Mouse (Mus musculus) forebrain, embryonic 13.5 days (tissue): Measurements from ENCODE around the gene Setd1a. TPM values are rescaled to one million over a fixed set of nuclear protein-coding genes. Genes with fewer than 3 reads are reported as not detected.
"Not testable (repeated sequence)": the region's sequence is repeated elsewhere in the genome, so short reads cannot be mapped to it uniquely, and the experiment has no call there.

Source experiments
- ATAC-seq: fragments of 200-750 bp; cut with Nextera tagmentation; 2 replicates; pipeline ENCODE4 v1.8.0; 2017
- H3K27ac ChIP-seq: fragments of 300-500 bp; sonication (generic); 2 replicates; pipeline ENCODE4 v1.5.1; 2015; ENCODE audit warnings: inconsistent platforms, mild to moderate bottlenecking, moderate library complexity
- H3K27me3 ChIP-seq: fragments of 300-500 bp; sonication (generic); 2 replicates; pipeline ENCODE4 v1.6.1; 2015; ENCODE audit warnings: mild to moderate bottlenecking, inconsistent platforms
- H3K36me3 ChIP-seq: fragments of 300-500 bp; sonication (generic); 2 replicates; pipeline ENCODE4 v1.6.1; 2015; ENCODE audit warnings: mild to moderate bottlenecking, inconsistent platforms; ENCODE audit not compliant: poor library complexity, severe bottlenecking
- H3K4me1 ChIP-seq: fragments of 300-500 bp; sonication (generic); 2 replicates; pipeline ENCODE4 v1.6.1; 2015; ENCODE audit warnings: inconsistent platforms
- H3K4me2 ChIP-seq: fragments of 300-500 bp; sonication (generic); 2 replicates; pipeline ENCODE4 v1.6.1; 2015; ENCODE audit warnings: inconsistent platforms, mild to moderate bottlenecking, moderate library complexity
- H3K4me3 ChIP-seq: fragments of 300-500 bp; sonication (generic); 2 replicates; pipeline ENCODE4 v1.5.1; 2015; ENCODE audit warnings: mild to moderate bottlenecking, inconsistent platforms
- H3K9ac ChIP-seq: fragments of 300-500 bp; sonication (generic); 2 replicates; pipeline ENCODE4 v1.6.1; 2015; ENCODE audit warnings: mild to moderate bottlenecking, inconsistent platforms
- H3K9me3 ChIP-seq: fragments of 300-500 bp; sonication (generic); replicated peaks from 2 replicates; pipeline ENCODE4 v1.6.1; 2016; ENCODE audit warnings: inconsistent platforms
- WGBS: fragments of 180-500 bp; shearing (Covaris S2); methylation state at CpG from one replicate; pipeline ENCODE4 v1.1.7; 2015; 5-methylcytosine and 5-hydroxymethylcytosine counted together
- polyA plus RNA-seq: library from polyadenylated mRNA; unstranded; fragments of >200 nt; fragmentation: Nextera tagmentation; extraction: Ambion mirVana; gene quantifications from 2 replicates; pipeline ENCODE4 v1.2.1, GENCODE M21; 2015

Setd1a gene
- 20.0 and 21.5 TPM in 2 replicates for polyA plus RNA-seq

DNA sequence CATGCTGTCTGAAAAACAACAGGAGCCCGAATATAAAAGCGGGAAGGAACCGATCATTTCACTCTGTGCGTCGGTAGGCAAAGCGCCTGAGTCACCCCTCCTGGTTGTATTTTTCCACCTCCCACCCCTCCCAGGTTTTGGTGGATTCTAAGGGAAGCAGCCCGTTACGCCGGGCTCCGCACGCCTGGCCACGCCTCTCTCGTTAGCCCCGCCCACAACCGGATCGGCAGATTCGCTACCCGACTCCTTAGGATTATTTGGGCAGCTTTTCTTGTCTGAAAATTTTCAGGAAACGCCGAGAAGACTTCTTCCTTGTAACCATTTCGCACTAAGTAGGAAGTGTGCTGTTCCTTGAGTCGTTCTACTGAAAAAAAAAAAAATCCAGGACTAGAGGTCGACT lies at the start of gene Setd1a:
TSS of gene Setd1a (plus strand) at position 245 of the 400 bp plus-strand sequence.
- H3K9me3 ChIP-seq: no peaks in the 10 kb centered on the region

DNA sequence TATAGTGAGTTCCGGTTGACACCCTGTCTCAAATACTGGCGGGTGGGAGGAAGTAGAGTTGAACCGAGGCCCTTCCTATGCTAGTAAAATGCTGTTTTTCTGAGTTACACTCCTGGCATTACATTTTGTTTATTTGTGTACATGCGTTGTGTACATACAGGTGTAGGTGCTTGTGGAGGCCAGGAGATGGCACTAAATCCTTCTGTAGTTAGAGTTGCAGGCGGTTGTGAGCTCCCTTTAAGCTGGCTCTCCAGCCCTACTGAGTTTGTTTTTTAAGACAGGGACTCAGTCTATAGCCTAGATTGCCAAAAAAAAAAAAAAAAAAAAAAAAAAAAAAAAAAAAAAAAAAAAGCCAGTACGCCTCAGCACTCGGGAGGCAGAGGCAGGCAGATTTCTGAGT lies 48.6 kb upstream of the Setd1a start:
- H3K4me2 ChIP-seq: no peak overlapping the region
- no peak overlapping the region for H3K9ac ChIP-seq
- no peaks in the 10 kb centered on the region for H3K36me3 ChIP-seq
- H3K27me3 ChIP-seq: no peaks in the 10 kb centered on the region
- H3K4me3 ChIP-seq: no peak overlapping the region
- H3K9me3 ChIP-seq: no peaks in the 10 kb centered on the region
- 89% methylated on average over 7 of the region's 7 CpGs for WGBS
- no peaks in the 10 kb centered on the region for H3K4me1 ChIP-seq
- no peak overlapping the region for H3K27ac ChIP-seq
- ATAC-seq: no peak

More for the DNA sequence above, at the start of gene Setd1a:
- H3K4me1 ChIP-seq: peaks cover 18% of the 10 kb centered on the region
- H3K27me3 ChIP-seq: no peaks in the 10 kb centered on the region
- peak within 1 kb of the TSS; percentile 97 for H3K27ac ChIP-seq
- H3K4me2 ChIP-seq: peak within 1 kb of the TSS; percentile 92
- peak within 1 kb of the TSS; percentile 88 for H3K4me3 ChIP-seq
- peaks cover 29% of the 10 kb centered on the region for H3K36me3 ChIP-seq
- under 1% methylated on average over 23 of the region's 23 CpGs for WGBS
- H3K9ac ChIP-seq: peak within 1 kb of the TSS; percentile 90
- ATAC-seq: peak; percentile 72

DNA sequence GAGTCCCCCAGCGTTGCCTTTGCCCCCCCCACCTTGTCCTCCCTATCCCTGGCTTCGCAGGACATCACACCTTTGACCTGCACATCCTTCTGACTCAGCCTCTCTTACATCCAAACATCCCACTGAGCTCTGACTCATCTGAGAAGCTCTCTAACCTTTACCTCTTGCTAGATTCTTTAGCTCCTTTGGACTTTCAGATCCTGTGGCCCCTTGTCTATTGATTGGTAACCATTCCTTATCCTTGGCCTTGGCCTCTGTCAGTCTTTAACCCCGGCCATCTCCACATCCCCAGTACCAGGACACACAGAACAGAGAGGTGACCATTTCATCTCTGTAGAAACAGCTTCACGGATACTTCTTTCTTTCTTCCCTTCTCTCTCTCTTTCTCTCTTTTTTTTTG lies 46.3 kb upstream of the Setd1a start:
- Histone ChIP-seq H3K9ac (no peak overlapping the region), H3K4me3 (no peak overlapping the region), H3K4me1 (no peaks in the 10 kb centered on the region), H3K4me2 (no peak overlapping the region), H3K36me3 (no peaks in the 10 kb centered on the region), H3K27me3 (no peaks in the 10 kb centered on the region), H3K9me3 (no peaks in the 10 kb centered on the region), H3K27ac (no peak overlapping the region)
- no peak for ATAC-seq
- 66% methylated on average over 4 of the region's 4 CpGs for WGBS

DNA sequence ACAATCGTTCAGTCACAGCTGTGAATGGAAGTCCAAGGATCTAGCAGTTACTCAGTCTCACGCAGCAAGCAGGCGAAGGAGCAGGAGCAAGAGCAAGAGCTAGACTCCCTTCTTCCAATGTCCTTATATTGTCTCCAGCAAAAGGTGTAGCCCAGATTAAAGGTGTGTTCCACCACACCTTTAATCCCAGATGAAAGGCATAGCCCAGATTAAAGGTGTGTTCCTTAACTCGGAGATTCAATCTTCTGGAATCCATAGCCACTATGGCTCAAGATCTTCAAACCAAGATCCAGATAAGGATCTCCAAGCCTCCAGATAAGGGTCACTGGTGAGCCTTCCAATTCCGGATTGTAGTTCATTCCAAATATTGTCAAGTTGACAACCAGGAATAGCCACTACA lies 44.4 kb upstream of the Setd1a start, which contains the start of gene Ctf2:
TSS of gene Ctf2 (minus strand) at position 101 of the 400 bp plus-strand sequence.
- WGBS: no CpG with 5 or more reads among the region's 5 CpGs
- H3K9me3 ChIP-seq, ATAC-seq, H3K27me3 ChIP-seq, H3K36me3 ChIP-seq, H3K4me3 ChIP-seq, H3K9ac ChIP-seq, H3K4me2 ChIP-seq, H3K4me1 ChIP-seq, H3K27ac ChIP-seq: not testable (repeated sequence)

DNA sequence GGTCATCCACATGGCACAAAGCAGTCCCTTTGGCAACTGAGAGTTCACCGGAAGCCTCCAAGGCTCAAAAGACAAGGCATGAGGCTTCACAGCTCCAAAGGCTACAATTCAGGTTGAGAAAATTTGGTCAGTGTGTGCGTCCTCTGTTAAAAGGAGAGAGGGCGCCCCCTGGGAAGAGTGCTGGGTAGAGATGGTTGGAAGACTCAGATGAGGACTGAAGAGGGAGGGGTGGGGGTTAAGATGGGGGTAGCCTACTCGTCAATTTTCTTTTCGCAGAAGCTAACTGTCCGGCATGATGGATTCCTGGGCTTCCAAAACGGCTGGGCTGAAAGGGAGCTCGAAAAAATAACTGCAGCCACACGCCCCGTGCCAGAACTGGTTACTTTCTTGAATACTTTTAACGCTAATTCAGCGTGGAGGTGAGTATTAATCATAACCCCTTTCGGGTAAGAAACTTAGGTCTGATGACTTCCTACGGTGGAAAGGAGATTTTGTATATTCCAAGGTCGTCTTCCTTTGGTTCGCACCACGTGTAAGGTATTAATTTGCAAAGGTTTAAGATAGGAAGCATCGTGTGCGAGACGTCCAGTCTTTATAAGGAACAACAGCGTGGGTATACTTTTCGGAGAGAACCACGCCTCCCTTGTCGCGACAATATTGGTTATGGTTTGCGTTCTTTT lies 32.0 kb upstream of the Setd1a start, which contains the start of gene Fbxl19:
TSS of gene Fbxl19 (plus strand) at position 178 of the 680 bp plus-strand sequence.
- Histone ChIP-seq H3K27ac (peak within 1 kb of the TSS; percentile 91), H3K27me3 (no peaks in the 10 kb centered on the region), H3K9me3 (no peaks in the 10 kb centered on the region), H3K4me2 (peak within 1 kb of the TSS; percentile 89), H3K4me3 (peak within 1 kb of the TSS; percentile 93), H3K9ac (peak within 1 kb of the TSS; percentile 60), H3K36me3 (peaks cover 15% of the 10 kb centered on the region), H3K4me1 (peaks cover 20% of the 10 kb centered on the region)
- WGBS: 1% methylated on average over 26 of the region's 26 CpGs
- ATAC-seq: no peak

DNA sequence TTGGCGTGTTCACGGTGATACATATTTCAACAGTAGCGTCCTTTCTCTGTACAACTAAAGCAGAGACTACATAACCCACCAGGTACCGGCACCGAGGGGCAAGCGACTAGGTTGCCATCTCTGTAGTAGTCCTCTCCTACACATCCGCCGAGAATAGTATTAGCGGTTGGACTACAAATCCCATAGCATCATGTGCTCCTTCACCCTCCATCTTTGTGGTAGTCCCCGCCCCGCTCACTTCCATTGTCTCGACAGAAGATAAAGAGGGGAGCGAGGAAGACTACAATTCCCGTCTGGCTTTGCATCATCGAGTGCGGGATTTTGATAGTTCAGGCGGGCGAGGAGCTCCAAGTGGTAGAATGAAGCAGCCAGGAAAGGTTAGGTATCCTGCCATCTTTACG lies 31.2 kb upstream of the Setd1a start:
- Histone ChIP-seq H3K27ac (peak overlapping the region; percentile 91), H3K4me2 (peak overlapping the region; percentile 89), H3K9ac (peak overlapping the region; percentile 60), H3K4me1 (peaks cover 20% of the 10 kb centered on the region), H3K27me3 (no peaks in the 10 kb centered on the region), H3K4me3 (peak overlapping the region; percentile 93), H3K36me3 (peaks cover 22% of the 10 kb centered on the region), H3K9me3 (no peaks in the 10 kb centered on the region)
- peak; percentile 92 for ATAC-seq
- under 1% methylated on average over 19 of the region's 19 CpGs for WGBS

DNA sequence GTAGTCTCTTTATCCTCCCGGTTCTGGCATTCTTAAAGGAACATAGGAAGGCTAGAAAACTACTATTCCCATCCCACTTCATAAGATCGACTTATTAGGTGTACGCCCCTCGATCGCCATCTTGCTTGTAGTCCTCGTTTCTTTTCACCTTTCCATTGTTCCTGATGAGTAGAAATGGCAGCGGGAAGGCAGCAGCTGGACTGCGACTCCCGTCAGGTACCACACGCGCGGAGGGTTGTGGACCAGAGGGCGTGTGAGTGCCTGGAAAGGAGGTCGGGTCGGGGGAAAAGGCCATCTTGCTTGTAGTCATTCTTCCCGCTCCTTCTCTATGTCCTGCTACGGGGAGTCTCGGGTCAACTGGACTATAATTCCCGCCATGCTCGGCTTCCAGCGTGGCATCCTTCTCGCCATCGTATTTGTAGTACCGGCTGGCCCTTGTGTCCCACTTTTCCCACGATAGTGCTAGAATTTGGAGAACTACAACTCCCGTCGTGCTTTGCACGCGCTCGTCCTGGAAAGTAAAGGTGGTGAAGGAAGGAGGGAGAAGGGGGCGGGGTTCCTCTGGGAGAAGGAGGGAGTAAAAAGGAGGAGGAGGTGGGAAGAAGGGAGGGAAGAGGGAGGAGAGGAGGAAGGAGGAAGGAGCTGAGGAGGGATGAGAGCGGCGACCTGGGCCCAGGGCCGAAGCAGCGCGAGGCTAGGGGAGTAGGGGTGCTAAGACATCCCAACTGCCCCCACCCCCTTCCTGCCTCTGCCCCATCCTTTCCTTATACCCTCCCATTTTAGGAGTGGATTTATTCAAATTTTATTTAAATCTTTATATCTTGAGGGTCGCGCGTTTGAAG lies 30.6 kb upstream of the Setd1a start:
- WGBS: under 1% methylated on average over 35 of the region's 39 CpGs
- Histone ChIP-seq H3K27ac (peak overlapping the region; percentile 91), H3K9me3 (no peaks in the 10 kb centered on the region), H3K4me3 (peak overlapping the region; percentile 93), H3K9ac (peak overlapping the region; percentile 93), H3K36me3 (peaks cover 28% of the 10 kb centered on the region), H3K27me3 (no peaks in the 10 kb centered on the region), H3K4me1 (peaks cover 20% of the 10 kb centered on the region), H3K4me2 (peak overlapping the region; percentile 89)
- ATAC-seq: peak; percentile 88

DNA sequence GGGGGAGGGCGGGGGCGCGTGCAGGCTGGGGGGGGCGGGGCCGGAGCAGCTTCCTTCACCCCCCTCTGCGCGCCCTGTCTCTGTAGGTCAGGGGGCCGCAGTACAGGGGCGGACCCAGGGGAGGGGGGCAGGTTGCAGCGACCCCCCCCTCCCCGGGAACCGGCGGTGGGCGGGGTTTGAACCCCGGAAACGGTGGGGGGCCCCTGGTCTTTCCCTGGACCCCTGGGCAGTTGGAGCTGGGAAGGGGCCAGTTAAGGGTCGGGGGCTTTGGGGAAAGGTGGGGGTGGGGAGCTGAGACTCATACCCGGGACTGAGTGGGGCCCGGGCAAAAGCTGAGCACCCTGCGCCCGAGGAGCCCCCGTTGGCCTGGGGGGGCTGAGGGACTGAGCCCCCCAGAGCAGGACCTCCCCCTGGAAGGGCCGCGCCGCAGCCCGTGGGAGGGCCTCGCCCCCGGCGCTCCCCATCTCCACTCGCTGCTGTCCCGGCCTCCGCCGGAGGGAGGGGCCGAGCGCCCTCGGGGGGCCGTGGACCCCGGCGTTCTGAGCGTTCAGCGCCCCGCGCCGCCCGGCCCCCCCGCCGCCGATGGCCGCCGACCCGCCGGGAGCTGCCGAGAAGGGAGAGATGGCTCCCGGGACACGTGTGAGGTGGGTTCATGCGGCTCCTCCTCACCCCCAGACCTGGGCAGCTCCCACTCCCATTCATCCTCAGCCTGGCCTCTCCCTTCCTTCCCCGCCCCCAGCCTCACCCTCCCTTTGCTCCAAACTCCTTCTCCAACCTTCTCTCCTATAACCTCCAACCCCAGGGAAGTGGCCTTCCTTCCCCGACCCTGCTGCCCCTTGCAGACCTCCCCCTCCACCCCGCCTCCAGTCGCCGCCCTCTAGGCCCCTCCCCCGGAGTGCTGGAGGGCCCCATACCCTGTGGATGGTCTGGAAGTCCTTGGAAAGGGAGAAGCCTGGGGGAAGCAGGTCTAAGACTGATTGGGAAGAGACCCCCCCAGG lies 29.7 kb upstream of the Setd1a start:
- Histone ChIP-seq H3K4me3 (peak overlapping the region; percentile 93), H3K4me2 (peak overlapping the region; percentile 89), H3K27ac (peak overlapping the region; percentile 86), H3K27me3 (no peaks in the 10 kb centered on the region), H3K36me3 (peaks cover 38% of the 10 kb centered on the region), H3K9ac (peak overlapping the region; percentile 93), H3K9me3 (no peaks in the 10 kb centered on the region), H3K4me1 (peaks cover 20% of the 10 kb centered on the region)
- ATAC-seq: no peak
- under 1% methylated on average over 43 of the region's 62 CpGs for WGBS

DNA sequence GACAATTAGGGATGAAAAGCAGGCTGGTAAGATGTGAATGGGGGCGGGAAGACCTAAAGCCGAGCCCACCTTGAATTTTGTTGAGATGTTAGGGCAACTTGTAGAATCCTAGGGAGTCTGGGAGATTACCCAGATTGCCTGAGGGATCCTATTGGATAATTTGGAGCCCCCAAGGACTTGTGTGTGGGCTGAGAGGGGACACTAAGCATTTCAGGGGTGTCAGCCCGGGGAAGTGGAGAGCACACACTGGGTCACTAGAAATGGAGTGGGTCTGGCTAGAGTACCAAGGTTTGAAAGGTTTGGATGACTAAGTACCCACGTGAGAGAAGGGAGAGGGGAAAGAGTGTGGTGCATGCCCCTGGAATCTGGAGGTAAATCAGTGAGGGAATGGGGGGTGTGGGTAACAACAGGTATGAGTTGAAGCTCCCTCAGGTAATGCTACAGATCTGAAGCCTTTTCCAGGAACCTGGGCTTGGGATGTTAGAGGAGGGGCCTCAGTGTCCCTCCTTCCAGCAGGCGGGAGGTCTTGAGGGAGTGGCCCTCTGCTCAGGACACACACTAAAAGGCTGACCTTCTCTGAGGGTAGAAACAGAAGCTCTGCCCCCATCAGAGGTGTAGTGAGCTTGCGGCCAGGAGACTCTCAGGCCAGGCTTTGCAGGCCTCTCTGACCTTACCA lies 28.8 kb upstream of the Setd1a start:
- Histone ChIP-seq H3K27me3 (no peaks in the 10 kb centered on the region), H3K9me3 (no peaks in the 10 kb centered on the region), H3K27ac (peak overlapping the region; percentile 86), H3K9ac (peak overlapping the region; percentile 93), H3K36me3 (peaks cover 47% of the 10 kb centered on the region), H3K4me3 (peak overlapping the region; percentile 93), H3K4me2 (peak overlapping the region; percentile 89), H3K4me1 (peaks cover 20% of the 10 kb centered on the region)
- ATAC-seq: no peak
- 28% methylated on average over 6 of the region's 6 CpGs for WGBS

DNA sequence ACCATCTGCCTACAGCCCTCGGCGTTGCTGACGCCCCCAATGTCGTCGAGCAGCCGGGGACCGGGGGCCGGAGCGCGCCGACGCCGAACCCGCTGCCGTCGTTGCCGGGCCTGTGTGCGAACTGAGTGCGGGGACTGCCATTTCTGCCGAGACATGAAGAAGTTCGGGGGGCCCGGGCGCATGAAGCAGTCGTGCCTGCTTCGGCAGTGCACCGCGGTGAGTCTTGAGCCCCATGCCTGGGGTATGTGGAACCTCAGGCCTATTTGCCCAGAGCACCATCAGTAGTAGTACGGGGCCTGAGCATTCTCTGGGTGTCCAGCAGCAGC lies 28.3 kb upstream of the Setd1a start:
- Histone ChIP-seq H3K4me3 (peak overlapping the region; percentile 93; the same call in 1 of the 2 replicates), H3K27ac (no peak overlapping the region), H3K9ac (peak overlapping the region; percentile 93; the same call in 1 of the 2 replicates), H3K27me3 (no peaks in the 10 kb centered on the region), H3K9me3 (no peaks in the 10 kb centered on the region), H3K36me3 (peaks cover 52% of the 10 kb centered on the region), H3K4me2 (peak overlapping the region; percentile 89), H3K4me1 (peaks cover 24% of the 10 kb centered on the region)
- no peak for ATAC-seq
- WGBS: 92% methylated on average over 28 of the region's 28 CpGs
